Mouse (Mus musculus) layer of hippocampus, postnatal 14 days (tissue): ENCODE results near the gene Il6. TPM values are rescaled to one million over a fixed set of nuclear protein-coding genes. Genes with fewer than 3 reads are reported as not detected.
"Not testable (repeated sequence)": the region's sequence is repeated elsewhere in the genome, so short reads cannot be mapped to it uniquely, and the experiment has no call there.

Experiments used
- DNase-seq, 2 experiments: peaks; one replicate each; pipeline ENCODE4 v3.0.0; 2021 to 2022; ENCODE audit warnings: low spot score in 2 of 2, mixed read lengths in 1 of 2
- long read RNA-seq, 2 experiments: library from polyadenylated mRNA; stranded (forward); transcript quantifications; one replicate each; pipeline ENCODE4 v2.0.0; 2021
- total RNA-seq, 2 experiments: library from RNA; stranded (reverse); gene quantifications; 2 replicates each; pipeline ENCODE4 v1.2.3; 2021

The Il6 gene
- total RNA-seq = not detected
- long read RNA-seq, experiment 1 = 0 reads
- long read RNA-seq, experiment 2 = 0 reads

DNA sequence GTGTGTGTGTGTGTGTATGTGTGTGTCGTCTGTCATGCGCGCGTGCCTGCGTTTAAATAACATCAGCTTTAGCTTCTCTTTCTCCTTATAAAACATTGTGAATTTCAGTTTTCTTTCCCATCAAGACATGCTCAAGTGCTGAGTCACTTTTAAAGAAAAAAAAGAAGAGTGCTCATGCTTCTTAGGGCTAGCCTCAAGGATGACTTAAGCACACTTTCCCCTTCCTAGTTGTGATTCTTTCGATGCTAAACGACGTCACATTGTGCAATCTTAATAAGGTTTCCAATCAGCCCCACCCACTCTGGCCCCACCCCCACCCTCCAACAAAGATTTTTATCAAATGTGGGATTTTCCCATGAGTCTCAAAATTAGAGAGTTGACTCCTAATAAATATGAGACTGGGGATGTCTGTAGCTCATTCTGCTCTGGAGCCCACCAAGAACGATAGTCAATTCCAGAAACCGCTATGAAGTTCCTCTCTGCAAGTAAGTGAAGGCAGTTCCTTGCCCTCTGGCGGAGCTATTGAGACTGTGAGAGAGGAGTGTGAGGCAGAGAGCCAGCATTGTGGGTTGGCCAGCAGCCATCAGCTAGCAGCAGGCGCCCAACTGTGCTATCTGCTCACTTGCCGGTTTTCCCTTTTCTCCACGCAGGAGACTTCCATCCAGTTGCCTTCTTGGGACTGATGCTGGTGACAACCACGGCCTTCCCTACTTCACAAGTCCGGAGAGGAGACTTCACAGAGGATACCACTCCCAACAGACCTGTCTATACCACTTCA, at the start of gene Il6:
Gene Il6 (plus strand): TSS at position 389 of the 778 bp plus-strand sequence.
- peak; percentile 89 to 92 for DNase-seq

DNA sequence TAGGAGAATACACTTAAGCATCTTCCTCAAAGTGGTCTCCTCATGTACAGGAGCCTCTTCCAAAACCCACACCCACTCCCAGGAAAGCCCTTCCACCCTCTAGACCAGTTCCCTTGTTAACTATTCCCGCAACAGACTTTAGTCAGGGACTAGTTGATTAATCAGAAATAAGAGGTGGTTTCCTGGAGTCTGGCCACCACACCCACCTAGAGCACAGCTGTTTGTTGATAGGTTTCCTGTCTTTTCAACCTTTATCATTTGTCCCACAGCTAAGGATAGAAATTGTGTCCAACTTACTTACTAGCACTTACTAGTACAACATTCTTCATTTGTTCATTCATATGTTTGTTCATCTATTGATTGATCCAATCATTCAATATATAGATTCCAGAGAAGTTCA, 49.4 kb upstream of the Il6 start:
- no peak for DNase-seq

- DNase-seq = no peak
Measured at GRCm38 (mm10) chr5:29970212-29970611, 42.7 kb upstream of the Il6 start.

DNA sequence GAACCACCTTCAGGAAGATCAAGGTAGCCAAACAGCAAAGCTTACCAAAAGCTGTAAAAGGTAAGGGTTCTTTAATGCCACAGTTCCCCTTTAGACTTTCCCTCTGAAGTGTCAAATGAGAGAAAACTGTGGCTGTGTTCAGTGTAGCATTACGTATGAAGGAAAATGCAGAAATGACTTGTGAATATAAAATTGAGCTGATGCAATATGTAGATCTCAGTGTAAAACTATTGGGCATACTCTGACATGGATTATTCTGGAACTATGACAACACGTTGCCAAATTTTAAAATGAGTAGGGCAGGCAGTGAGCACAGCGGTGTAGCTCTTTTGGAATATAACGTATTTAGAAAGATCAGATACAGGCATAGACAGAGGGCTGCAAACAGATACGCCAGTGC, 40.1 kb upstream of the Il6 start:
- no peak for DNase-seq

DNA sequence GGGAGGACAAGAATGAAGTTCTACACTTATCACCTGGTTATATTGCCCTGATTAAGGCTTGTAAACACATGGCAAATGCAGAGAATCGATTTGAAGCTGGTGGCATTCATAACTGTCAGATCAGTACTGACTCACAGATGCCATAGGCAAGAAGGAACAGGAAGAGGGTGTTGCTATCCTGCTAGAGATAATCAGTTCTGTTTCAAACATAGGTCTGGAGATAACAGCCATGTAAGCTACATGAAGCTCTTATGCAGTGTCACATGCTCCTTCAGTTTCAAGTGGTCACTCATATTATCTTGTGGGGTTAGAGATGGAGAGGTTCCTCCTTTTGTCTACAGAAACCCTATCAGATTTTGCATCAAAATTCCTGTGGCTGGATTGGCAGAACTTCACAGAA, 39.4 kb upstream of the Il6 start:
- DNase-seq = no peak

DNA sequence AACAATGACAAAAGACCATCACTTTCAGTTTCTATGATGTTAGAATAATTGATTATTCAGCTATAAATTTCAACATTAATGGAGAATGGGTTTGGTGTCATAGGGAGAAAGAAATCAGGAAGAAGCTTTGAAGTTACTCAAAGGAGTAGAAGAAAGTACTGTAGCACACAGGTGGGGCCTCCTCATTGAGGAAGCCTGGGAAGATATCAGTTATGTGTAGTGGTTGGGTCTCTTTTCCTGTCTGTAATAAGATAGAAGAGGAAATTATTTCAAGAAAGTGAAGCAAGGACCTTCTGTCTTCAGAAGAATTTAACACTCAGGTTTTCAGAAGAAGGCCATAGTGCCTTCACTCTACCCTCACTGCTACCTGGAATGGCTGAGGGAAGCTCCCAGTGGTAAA, 38.8 kb upstream of the Il6 start:
- DNase-seq = no peak

GRCm38 (mm10) chr5:29993583-29993982, 19.3 kb upstream of the Il6 start:
- DNase-seq = no peak

GRCm38 (mm10) chr5:29994344-29994743, 18.6 kb upstream of the Il6 start:
- DNase-seq = no peak

GRCm38 (mm10) chr5:29997351-29997750, 15.6 kb upstream of the Il6 start:
- no peak for DNase-seq

- peak in 1 of 2 experiments; percentile 31 for DNase-seq
Measured at GRCm38 (mm10) chr5:30000921-30001320, 12.0 kb upstream of the Il6 start.

DNA sequence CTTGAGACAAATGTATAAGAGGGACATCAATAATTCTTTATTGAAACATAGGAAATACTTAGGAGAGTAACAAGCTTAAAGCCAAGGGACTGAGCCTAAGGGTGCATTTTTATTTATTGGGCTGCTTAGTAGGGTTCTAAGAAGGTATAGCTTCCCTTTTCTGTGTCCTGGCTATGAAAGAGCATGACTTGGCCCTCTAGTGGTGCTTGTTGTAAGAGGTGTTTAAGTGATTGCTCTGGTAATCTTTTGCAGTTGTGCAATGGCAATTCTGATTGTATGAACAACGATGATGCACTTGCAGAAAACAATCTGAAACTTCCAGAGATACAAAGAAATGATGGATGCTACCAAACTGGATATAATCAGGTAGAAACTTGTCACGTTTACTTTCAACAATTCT, 1.7 kb downstream of the Il6 start:
- DNase-seq = peak in 1 of 2 experiments; percentile 22

- DNase-seq = not testable (repeated sequence)
Measured at GRCm38 (mm10) chr5:30035862-30036261, 22.9 kb downstream of the Il6 start.

DNA sequence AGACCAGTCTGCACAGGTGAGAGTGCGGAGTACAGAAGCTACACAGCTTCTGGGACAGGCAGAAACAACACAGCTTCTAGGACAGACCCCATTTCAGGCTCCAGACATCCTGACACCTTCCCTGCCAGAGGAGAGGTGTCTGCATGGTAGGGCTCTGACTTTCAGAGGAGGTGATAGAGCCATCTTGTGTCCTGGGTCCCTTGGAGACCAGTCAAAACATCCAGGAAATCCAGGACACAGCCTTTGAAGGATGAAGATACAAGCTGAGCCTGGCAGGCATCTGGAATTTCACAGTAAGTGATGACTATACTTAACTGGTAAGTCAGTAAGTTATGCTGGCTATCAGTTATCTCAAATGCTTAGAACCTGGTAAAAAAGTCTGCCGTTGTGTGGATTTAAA, 24.2 kb downstream of the Il6 start:
- DNase-seq = not testable (repeated sequence)

GRCm38 (mm10) chr5:30039324-30039723, 26.4 kb downstream of the Il6 start:
- DNase-seq = not testable (repeated sequence)

DNA sequence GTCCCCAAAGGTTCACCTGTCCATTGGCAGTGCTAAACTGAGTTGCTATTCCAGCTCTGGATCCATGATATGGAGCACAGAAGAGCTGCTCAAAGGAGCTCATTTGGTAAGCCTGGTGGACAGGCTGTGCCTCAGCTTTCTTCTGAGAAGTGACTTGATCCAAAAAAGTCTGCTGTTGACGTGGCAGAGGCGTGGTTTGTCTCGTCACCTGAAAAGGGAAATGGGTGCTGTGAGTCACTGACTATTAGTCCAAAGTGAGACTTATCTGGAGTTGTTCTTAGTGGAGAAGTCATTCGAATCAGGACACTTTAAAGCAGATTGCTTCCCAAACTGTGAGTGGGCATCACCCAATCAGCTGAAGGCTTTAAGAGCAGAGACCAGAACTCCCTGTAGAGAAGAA, 26.9 kb downstream of the Il6 start:
- DNase-seq = not testable (repeated sequence)

DNA sequence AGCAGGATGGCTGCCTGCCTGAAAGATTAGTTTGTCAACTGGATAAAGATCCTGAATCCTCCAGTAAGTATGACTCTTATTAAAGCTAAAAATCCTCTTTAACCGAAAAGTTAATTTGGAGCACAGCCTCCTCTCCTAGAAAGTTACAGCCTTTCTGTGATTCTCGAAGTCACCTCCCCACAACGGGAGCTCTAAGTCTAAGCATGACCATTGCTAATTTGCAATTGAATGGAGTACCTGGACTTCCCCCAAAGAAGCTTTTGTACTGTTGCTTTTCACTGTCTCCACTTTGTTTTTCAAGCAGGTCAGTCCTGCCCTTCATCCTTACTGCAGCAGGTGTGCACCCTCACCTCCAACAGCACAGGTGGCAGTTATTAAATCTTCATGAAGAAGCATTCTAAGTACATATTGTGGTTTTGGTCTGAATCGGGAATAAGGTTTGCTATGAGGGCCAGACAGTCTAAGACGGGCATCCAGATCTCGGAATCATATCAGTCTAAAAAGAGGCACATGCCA, 45.4 kb downstream of the Il6 start:
- no peak for DNase-seq

DNA sequence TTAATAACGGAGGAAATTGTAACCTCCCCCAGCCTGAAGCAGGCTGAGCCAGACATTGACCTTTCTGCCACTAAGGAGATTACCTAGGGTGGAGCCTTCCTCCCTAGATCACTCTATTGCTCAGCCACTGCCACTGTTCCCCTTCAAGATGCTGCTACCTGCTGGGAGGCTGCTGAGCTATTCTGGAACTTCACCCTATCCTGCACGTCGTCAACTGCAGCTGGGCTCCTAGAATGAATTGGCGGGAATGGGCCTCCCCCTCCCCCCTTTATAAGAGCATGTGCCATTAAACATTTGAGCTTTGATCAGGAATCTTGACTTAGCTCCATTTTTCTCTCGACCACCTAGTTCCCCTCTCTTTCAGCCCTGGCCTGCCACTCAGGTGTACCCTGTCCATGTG, 46.7 kb downstream of the Il6 start:
- DNase-seq = not testable (repeated sequence)

- DNase-seq = no peak
Measured at GRCm38 (mm10) chr5:30067726-30068125, 54.8 kb downstream of the Il6 start.

Other genes with a start within 250 kb of the Il6 start
- 1 to 10 TPM; 7.1 to 7.9 TPM for gene Tyms, start 60.5 kb downstream of the Il6 start, total RNA-seq
- gene Garem2, start 92.0 kb downstream of the Il6 start, total RNA-seq = 10 to 100 TPM; 13.7 to 14.8 TPM
- gene 3110082J24Rik, start 93.0 kb downstream of the Il6 start, total RNA-seq = 1 to 10 TPM; 2.9 to 5.5 TPM
- 10 to 100 TPM; 78.4 to 95.1 TPM for gene Hadha, start 142.0 kb downstream of the Il6 start, total RNA-seq
- 10 to 100 TPM; 80.1 to 81.8 TPM for gene Hadhb, start 142.1 kb downstream of the Il6 start, total RNA-seq
- not detected for gene Adgrf3, start 192.6 kb downstream of the Il6 start, total RNA-seq
- gene Selenoi, start 219.5 kb downstream of the Il6 start, total RNA-seq = 10 to 100 TPM; 42.8 to 57.1 TPM